Mouse (Mus musculus): ENCODE measurements around the gene Golph3l. TPM values are rescaled to one million over a fixed set of nuclear protein-coding genes. Genes with fewer than 3 reads are reported as not detected.

Golph3l gene
- total RNA-seq, 1 experiment: 16.2 TPM

GRCm38 (mm10) chr3:95660788-95661478, 72.2 kb downstream of the Golph3l start:
- no peak for DNase-seq (ENCODE audit: low read depth, low spot score)
- TF ChIP-seq CHD2 (IDR thresholded peaks at IDR 0.05; ENCODE audit: low read depth, low read length) (no peak), MAFK (IDR thresholded peaks at IDR 0.05; ENCODE audit: insufficient read depth, low read depth, low read length) (no peak), ZC3H11A (IDR thresholded peaks at IDR 0.05; ENCODE audit: borderline replicate concordance, low read depth, low read length) (no peak), ZNF384 (IDR thresholded peaks at IDR 0.05; ENCODE audit: low read depth, low read length) (no peak), HCFC1 (IDR thresholded peaks at IDR 0.05; ENCODE audit: borderline replicate concordance, insufficient read depth, low read length) (no peak)
- Histone ChIP-seq H3K36me3 (ENCODE audit: control insufficient read depth, insufficient read depth, low read length, poor library complexity, severe bottlenecking) (peaks cover 35% of the 10 kb centered on the region), H3K9me3 (ENCODE audit: control insufficient read depth, insufficient read depth, low read depth, low read length) (no peaks in the 10 kb centered on the region), H3K4me1 (ENCODE audit: control insufficient read depth in 2 of 2, insufficient read depth in 2 of 2, low read length in 2 of 2, poor library complexity in 1 of 2) (peaks cover 0 to 7% of the 10 kb centered on the region in 2 experiments; a peak in 3 of 4 replicates), H3K4me3 (ENCODE audit: insufficient read depth in 1 of 2, low read depth in 1 of 2, low read length in 2 of 2, poor library complexity in 1 of 2, severe bottlenecking in 1 of 2) (peak overlapping the region; percentile 74 to 97), H3K9ac (ENCODE audit: insufficient read depth, low read depth, low read length, poor library complexity, severe bottlenecking) (peak overlapping the region; percentile 98; the same call in 1 of the 2 replicates), H3K27ac (ENCODE audit: insufficient read depth, low read depth, low read length, poor library complexity, severe bottlenecking) (peak overlapping the region; percentile 65; the same call in 1 of the 2 replicates)
- in situ Hi-C loops (cut with MboI; ENCODE audit: low sequenced_read_pairs in 2 of 2, unreplicated experiment in 2 of 2): no loop called here

GRCm38 (mm10) chr3:95661945-95662715, 73.4 kb downstream of the Golph3l start:
- Histone ChIP-seq H3K36me3 (ENCODE audit: control insufficient read depth, insufficient read depth, low read length, poor library complexity, severe bottlenecking) (peaks cover 35% of the 10 kb centered on the region), H3K9ac (ENCODE audit: insufficient read depth, low read depth, low read length, poor library complexity, severe bottlenecking) (peak overlapping the region; percentile 60; the same call in 1 of the 2 replicates), H3K27ac (ENCODE audit: insufficient read depth, low read depth, low read length, poor library complexity, severe bottlenecking) (peak overlapping the region; percentile 81; the same call in 1 of the 2 replicates), H3K9me3 (ENCODE audit: control insufficient read depth, insufficient read depth, low read depth, low read length) (no peaks in the 10 kb centered on the region), H3K4me1 (ENCODE audit: control insufficient read depth in 2 of 2, insufficient read depth in 2 of 2, low read length in 2 of 2, poor library complexity in 1 of 2) (peaks cover 0 to 7% of the 10 kb centered on the region in 2 experiments; a peak in 3 of 4 replicates), H3K4me3 (ENCODE audit: insufficient read depth in 1 of 2, low read depth in 1 of 2, low read length in 2 of 2, poor library complexity in 1 of 2, severe bottlenecking in 1 of 2) (peak overlapping the region; percentile 59 to 74)
- in situ Hi-C loops (cut with MboI; ENCODE audit: low sequenced_read_pairs in 2 of 2, unreplicated experiment in 2 of 2): no loop called here
- TF ChIP-seq CHD2 (IDR thresholded peaks at IDR 0.05; ENCODE audit: low read depth, low read length) (peak; percentile 31; the same call in 1 of the 2 replicates), HCFC1 (IDR thresholded peaks at IDR 0.05; ENCODE audit: borderline replicate concordance, insufficient read depth, low read length) (no peak)
- no peak for DNase-seq (ENCODE audit: low read depth, low spot score)

GRCm38 (mm10) chr3:95662724-95663449, 74.2 kb downstream of the Golph3l start:
- Histone ChIP-seq H3K4me1 (ENCODE audit: control insufficient read depth in 2 of 2, insufficient read depth in 2 of 2, low read length in 2 of 2, poor library complexity in 1 of 2) (peaks cover 4 to 6% of the 10 kb centered on the region in 2 experiments; a peak in 2 of 4 replicates), H3K4me3 (ENCODE audit: insufficient read depth in 1 of 2, low read depth in 1 of 2, low read length in 2 of 2, poor library complexity in 1 of 2, severe bottlenecking in 1 of 2) (peak overlapping the region; percentile 59 to 74; a peak in 3 of 4 replicates), H3K9me3 (ENCODE audit: control insufficient read depth, insufficient read depth, low read depth, low read length) (no peaks in the 10 kb centered on the region), H3K27ac (ENCODE audit: insufficient read depth, low read depth, low read length, poor library complexity, severe bottlenecking) (peak overlapping the region; percentile 81), H3K36me3 (ENCODE audit: control insufficient read depth, insufficient read depth, low read length, poor library complexity, severe bottlenecking) (peaks cover 35% of the 10 kb centered on the region), H3K9ac (ENCODE audit: insufficient read depth, low read depth, low read length, poor library complexity, severe bottlenecking) (peak overlapping the region; percentile 60; the same call in 1 of the 2 replicates)
- peak; percentile 22; the same call in 1 of the 2 replicates for TF ChIP-seq CHD2 (IDR thresholded peaks at IDR 0.05; ENCODE audit: low read depth, low read length)
- TF ChIP-seq MAFK (IDR thresholded peaks at IDR 0.05; ENCODE audit: insufficient read depth, low read depth, low read length): no peak
- no peak for DNase-seq (ENCODE audit: low read depth, low spot score)
- in situ Hi-C loops (cut with MboI; ENCODE audit: low sequenced_read_pairs in 2 of 2, unreplicated experiment in 2 of 2): no loop called here

GRCm38 (mm10) chr3:95663486-95663885, 74.8 kb downstream of the Golph3l start:
- Histone ChIP-seq H3K4me3 (ENCODE audit: insufficient read depth in 1 of 2, low read depth in 1 of 2, low read length in 2 of 2, poor library complexity in 1 of 2, severe bottlenecking in 1 of 2) (0 out of 4 replicates have a peak overlapping the region, but pooled peaks of 1 of the 2 experiments have one; percentile 59), H3K27ac (ENCODE audit: insufficient read depth, low read depth, low read length, poor library complexity, severe bottlenecking) (peak overlapping the region; percentile 81), H3K4me1 (ENCODE audit: control insufficient read depth in 2 of 2, insufficient read depth in 2 of 2, low read length in 2 of 2, poor library complexity in 1 of 2) (peaks cover 4 to 6% of the 10 kb centered on the region in 2 experiments; a peak in 2 of 4 replicates), H3K9ac (ENCODE audit: insufficient read depth, low read depth, low read length, poor library complexity, severe bottlenecking) (no peak overlapping the region), H3K9me3 (ENCODE audit: control insufficient read depth, insufficient read depth, low read depth, low read length) (no peaks in the 10 kb centered on the region), H3K36me3 (ENCODE audit: control insufficient read depth, insufficient read depth, low read length, poor library complexity, severe bottlenecking) (peaks cover 35% of the 10 kb centered on the region)
- no peak for DNase-seq (ENCODE audit: low read depth, low spot score)
- TF ChIP-seq MAFK (IDR thresholded peaks at IDR 0.05; ENCODE audit: insufficient read depth, low read depth, low read length): no peak
- no peak for TF ChIP-seq ZC3H11A (IDR thresholded peaks at IDR 0.05; ENCODE audit: borderline replicate concordance, low read depth, low read length)
- no peak for TF ChIP-seq HCFC1 (IDR thresholded peaks at IDR 0.05; ENCODE audit: borderline replicate concordance, insufficient read depth, low read length)
- in situ Hi-C loops (cut with MboI; ENCODE audit: low sequenced_read_pairs in 2 of 2, unreplicated experiment in 2 of 2): no loop called here

Data from ES-E14 (cell line).